Mouse (Mus musculus) stomach, embryonic 16.5 days (tissue): Measurements from ENCODE around the gene Grik2. TPM values are rescaled to one million over a fixed set of nuclear protein-coding genes. Genes with fewer than 3 reads are reported as not detected.
"Not testable (repeated sequence)": the region's sequence is repeated elsewhere in the genome, so short reads cannot be mapped to it uniquely, and the experiment has no call there.

Experiments used
- ATAC-seq: fragments of 200-750 bp; cut with Nextera tagmentation; 2 replicates; pipeline ENCODE4 v1.8.0; 2017; ENCODE audit warnings: moderate number of reproducible peaks, moderate TSS enrichment; ENCODE audit not compliant: insufficient read depth, low FRiP score
- H3K27ac ChIP-seq: fragments of 300-500 bp; sonication (generic); 2 replicates; pipeline ENCODE4 v1.5.1; 2014; ENCODE audit warnings: low read length
- H3K27me3 ChIP-seq: fragments of 300-500 bp; sonication (generic); 2 replicates; pipeline ENCODE4 v1.6.1; 2014; ENCODE audit warnings: low read length, control low read depth, mixed read lengths; ENCODE audit not compliant: control insufficient read depth, insufficient read depth
- H3K36me3 ChIP-seq: fragments of 300-500 bp; sonication (generic); 2 replicates; pipeline ENCODE4 v1.6.1; 2014; ENCODE audit warnings: low read length; ENCODE audit not compliant: control insufficient read depth, insufficient read depth
- H3K4me1 ChIP-seq: fragments of 300-500 bp; sonication (generic); 2 replicates; pipeline ENCODE4 v1.6.1; 2014; ENCODE audit warnings: low read length, control low read depth, mixed read lengths; ENCODE audit not compliant: control insufficient read depth, insufficient read depth
- H3K4me2 ChIP-seq: fragments of 300-500 bp; sonication (generic); 2 replicates; pipeline ENCODE4 v1.6.1; 2014; ENCODE audit warnings: low read depth, low read length, mixed read lengths
- H3K4me3 ChIP-seq: fragments of 300-500 bp; sonication (generic); replicated peaks from 2 replicates; pipeline ENCODE4 v1.5.1; 2014; ENCODE audit warnings: mild to moderate bottlenecking, low read length
- H3K9ac ChIP-seq: fragments of 300-500 bp; sonication (generic); 2 replicates; pipeline ENCODE4 v1.6.1; 2014; ENCODE audit warnings: low read length
- H3K9me3 ChIP-seq: fragments of 300-500 bp; sonication (generic); replicated peaks from 2 replicates; pipeline ENCODE4 v1.6.1; 2016; ENCODE audit warnings: low read length, control low read depth; ENCODE audit not compliant: control insufficient read depth
- WGBS: fragments of 180-500 bp; shearing (Covaris S2); extraction: QIAGEN DNeasy Blood & Tissue Kit; methylation state at CpG from one replicate; pipeline ENCODE4 v1.1.7; 2014; 5-methylcytosine and 5-hydroxymethylcytosine counted together
- polyA plus RNA-seq: library from polyadenylated mRNA; unstranded; fragments of >200 nt; fragmentation: Nextera tagmentation; extraction: Ambion mirVana; gene quantifications from 2 replicates; pipeline ENCODE4 v1.2.1, GENCODE M21; 2015

The Grik2 gene
- polyA plus RNA-seq, 1 experiment from 2014 or later = 6.5 TPM

- Histone ChIP-seq H3K4me1 (no peaks in the 10 kb centered on the region), H3K27me3 (no peaks in the 10 kb centered on the region), H3K9ac (no peak overlapping the region), H3K36me3 (no peaks in the 10 kb centered on the region), H3K27ac (no peak overlapping the region), H3K4me3 (no peak overlapping the region), H3K9me3 (no peaks in the 10 kb centered on the region), H3K4me2 (no peak overlapping the region)
- no peak for ATAC-seq
These were observed 423.3 kb downstream of the Grik2 start for GRCm38 (mm10) chr10:49365262-49365661.

- Histone ChIP-seq H3K4me2 (no peak overlapping the region), H3K27ac (no peak overlapping the region), H3K4me1 (no peaks in the 10 kb centered on the region), H3K4me3 (no peak overlapping the region), H3K36me3 (no peaks in the 10 kb centered on the region), H3K9me3 (no peaks in the 10 kb centered on the region), H3K9ac (no peak overlapping the region), H3K27me3 (no peaks in the 10 kb centered on the region)
- no peak for ATAC-seq
These were observed 466.2 kb downstream of the Grik2 start for GRCm38 (mm10) chr10:49322413-49322812.

GRCm38 (mm10) chr10:49319880-49320279 is 468.7 kb downstream of the Grik2 start:
- ATAC-seq = no peak
- no peak overlapping the region for H3K9ac ChIP-seq
- no peak overlapping the region for H3K27ac ChIP-seq
- H3K9me3 ChIP-seq = no peaks in the 10 kb centered on the region
- no peaks in the 10 kb centered on the region for H3K27me3 ChIP-seq
- no peaks in the 10 kb centered on the region for H3K36me3 ChIP-seq
- 76% methylated on average over 2 of the region's 2 CpGs for WGBS
- no peak overlapping the region for H3K4me3 ChIP-seq
- no peak overlapping the region for H3K4me2 ChIP-seq
- H3K4me1 ChIP-seq = no peaks in the 10 kb centered on the region

- Histone ChIP-seq H3K4me2 (no peak overlapping the region), H3K27me3 (no peaks in the 10 kb centered on the region), H3K9ac (no peak overlapping the region), H3K27ac (no peak overlapping the region), H3K4me1 (no peaks in the 10 kb centered on the region), H3K4me3 (no peak overlapping the region), H3K36me3 (no peaks in the 10 kb centered on the region), H3K9me3 (no peaks in the 10 kb centered on the region)
- 35% methylated on average over 2 of the region's 2 CpGs for WGBS
- no peak for ATAC-seq
These were observed 532.2 kb downstream of the Grik2 start for GRCm38 (mm10) chr10:49256247-49256939.

- 64% methylated on average over 5 of the region's 6 CpGs for WGBS
- ATAC-seq, H3K27me3 ChIP-seq, H3K4me2 ChIP-seq, H3K9ac ChIP-seq, H3K4me1 ChIP-seq, H3K9me3 ChIP-seq, H3K36me3 ChIP-seq, H3K27ac ChIP-seq, H3K4me3 ChIP-seq: not testable (repeated sequence)
These were observed 551.2 kb downstream of the Grik2 start for GRCm38 (mm10) chr10:49237356-49237755.

- not testable (repeated sequence) for ATAC-seq, H3K4me1 ChIP-seq, H3K9me3 ChIP-seq, H3K4me3 ChIP-seq, H3K4me2 ChIP-seq, H3K9ac ChIP-seq, H3K27ac ChIP-seq, H3K36me3 ChIP-seq, H3K27me3 ChIP-seq
These were observed 551.7 kb downstream of the Grik2 start for GRCm38 (mm10) chr10:49236844-49237243.

- Histone ChIP-seq H3K36me3 (no peaks in the 10 kb centered on the region), H3K9me3 (no peaks in the 10 kb centered on the region), H3K4me2 (no peak overlapping the region), H3K9ac (no peak overlapping the region), H3K4me1 (no peaks in the 10 kb centered on the region), H3K27me3 (no peaks in the 10 kb centered on the region), H3K27ac (no peak overlapping the region), H3K4me3 (no peak overlapping the region)
- 48% methylated on average over 1 of the region's 1 CpGs for WGBS
- no peak for ATAC-seq
These were observed 568.5 kb downstream of the Grik2 start for GRCm38 (mm10) chr10:49220096-49220495.

- Histone ChIP-seq H3K27me3 (no peaks in the 10 kb centered on the region), H3K4me3 (no peak overlapping the region), H3K9me3 (no peaks in the 10 kb centered on the region), H3K9ac (no peak overlapping the region), H3K36me3 (no peaks in the 10 kb centered on the region), H3K4me1 (no peaks in the 10 kb centered on the region), H3K4me2 (no peak overlapping the region), H3K27ac (no peak overlapping the region)
- 47% methylated on average over 3 of the region's 3 CpGs for WGBS
- ATAC-seq = no peak
These were observed 568.9 kb downstream of the Grik2 start for GRCm38 (mm10) chr10:49219631-49220030.

GRCm38 (mm10) chr10:49191773-49192371 is 596.7 kb downstream of the Grik2 start:
- ATAC-seq = no peak

More at GRCm38 (mm10) chr10:49191773-49192371, 596.7 kb downstream of the Grik2 start:
- no peaks in the 10 kb centered on the region for H3K9me3 ChIP-seq
- no peaks in the 10 kb centered on the region for H3K36me3 ChIP-seq
- no peak overlapping the region for H3K4me3 ChIP-seq
- H3K4me1 ChIP-seq = no peaks in the 10 kb centered on the region
- H3K9ac ChIP-seq = no peak overlapping the region
- H3K27ac ChIP-seq = no peak overlapping the region
- no peaks in the 10 kb centered on the region for H3K27me3 ChIP-seq
- no peak overlapping the region for H3K4me2 ChIP-seq
